In genomic region chr8:8919040-8919439, GRCm38 (mm10) we compare ENCODE assay signal across 10 mouse cellular contexts.
"Had no signal": no experiment of that assay in that cellular context is flagged by ENCODE, and none has a peak within 500 bp of the region (broad histone marks: within the 10 kb centered on the region; RNA-seq: fewer than 3 reads in every experiment).

No protein-coding gene starts in this region.

- H3K9me3 ChIP-seq: limb, embryonic 13.5 days had no signal

- H3K4me3 ChIP-seq: layer of hippocampus, adult 2 months; limb, embryonic 13.5 days had no signal

- H3K27ac ChIP-seq: layer of hippocampus, adult 2 months; limb, embryonic 13.5 days; liver, embryonic 14.5 days; stomach, postnatal 0 days had no signal

- ATAC-seq: lung, postnatal 0 days had no signal

- H3K36me3 ChIP-seq: limb, embryonic 13.5 days had no signal

- H3K4me2 ChIP-seq: limb, embryonic 13.5 days had no signal

- H3K9ac ChIP-seq: limb, embryonic 13.5 days; liver, embryonic 14.5 days had no signal

- DNase-seq: kidney, adult 18-20 months; kidney, postnatal 4 days; lung, adult 18-20 months; lung, postnatal 36 days; thymus, postnatal 4 days had no signal
